In the genomic region with DNA sequence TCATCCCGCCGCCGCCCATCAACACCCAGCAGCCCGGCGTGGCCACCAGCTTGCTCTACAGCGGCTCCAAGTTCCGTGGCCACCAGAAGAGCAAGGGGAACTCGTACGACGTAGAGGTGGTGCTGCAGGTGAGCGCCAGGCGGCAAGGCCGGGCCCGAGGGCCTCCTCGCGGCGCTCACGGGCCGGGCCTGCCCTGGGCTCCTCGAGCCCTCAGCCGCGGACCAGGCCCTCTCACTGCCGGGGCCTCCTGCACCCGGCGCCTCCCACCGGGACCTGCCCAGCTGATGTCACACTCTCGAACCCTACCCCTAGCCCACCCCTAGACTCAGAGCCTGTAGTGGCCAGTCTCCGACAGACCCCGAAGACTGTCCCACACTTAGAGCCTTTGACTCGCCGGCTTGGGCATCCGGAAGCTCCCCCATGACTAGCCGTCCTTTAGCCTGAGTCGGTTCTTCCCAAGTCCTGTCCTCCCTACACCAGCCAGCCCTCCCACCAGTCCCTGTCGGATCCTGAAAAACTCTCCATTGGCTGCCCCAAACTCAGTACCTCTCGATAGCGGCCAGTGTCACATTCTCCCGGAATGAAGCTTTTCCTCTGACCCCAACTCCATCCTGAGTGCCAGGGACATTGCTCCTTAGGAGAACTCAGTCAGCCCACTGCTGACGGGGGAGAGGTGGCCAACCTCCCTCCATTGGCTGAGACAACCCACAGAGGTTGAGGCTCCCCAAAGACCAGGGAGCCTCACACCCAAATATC, we compare ENCODE assay signal across 8 mouse cellular contexts. TPM values are rescaled to one million over a fixed set of nuclear protein-coding genes. Genes with fewer than 3 reads are reported as not detected.
A peak's percentile ranks its signal among the peaks of the same experiment; 100 is the strongest.
DNase-seq lines count a peak whose midpoint lies in the region; ATAC-seq lines count a peak whose summit lies in the region.

Gene Atpaf2 (minus strand): TSS at position 741 of the 756 bp plus-strand sequence.

- peaks cover 20% of the 10 kb centered on the region for H3K4me1 ChIP-seq in embryonic facial prominence, embryonic 14.5 days (ENCODE audit: control insufficient read depth, insufficient read depth, low read length)
- H3K4me1 ChIP-seq in heart, embryonic 14.5 days (ENCODE audit: control insufficient read depth in 2 of 2, insufficient read depth in 2 of 2, low read length in 2 of 2) = peaks cover 11 to 23% of the 10 kb centered on the region in 2 experiments
- peaks cover 66% of the 10 kb centered on the region for H3K4me1 ChIP-seq in megakaryocyte, embryonic 14.5 days

- ATAC-seq in embryonic facial prominence, embryonic 14.5 days (ENCODE audit: low read depth) = peak; percentile 20
- ATAC-seq in heart, embryonic 14.5 days (ENCODE audit: insufficient number of reproducible peaks, insufficient read depth, low FRiP score, low read depth) = peak; percentile 32

- WGBS in embryonic facial prominence, embryonic 14.5 days = 0% methylated on average over 26 of the region's 39 CpGs
- under 1% methylated on average over 31 of the region's 39 CpGs for WGBS in heart, embryonic 14.5 days

- DNase-seq in lung, adult 18-20 months = peak; percentile 5 to 27
- no peak for DNase-seq in lung, postnatal 25 days (ENCODE audit: low spot score)
- DNase-seq in R1 (ENCODE audit: low read depth, low spot score) = peak; percentile 39
- DNase-seq in embryonic facial prominence, embryonic 14.5 days (ENCODE audit: low spot score) = peak; percentile 33
- DNase-seq in layer of hippocampus, postnatal 25 days (ENCODE audit: extremely low spot score in 1 of 2, low spot score in 1 of 2) = peak in 1 of 2 experiments; percentile 10
- DNase-seq in spleen, postnatal 4 days (ENCODE audit: low spot score in 2 of 2) = no peak

- peak within 1 kb of the TSS; percentile 93 for H3K4me2 ChIP-seq in embryonic facial prominence, embryonic 14.5 days (ENCODE audit: low read depth, low read length)
- H3K4me2 ChIP-seq in heart, embryonic 14.5 days (ENCODE audit: low read length) = peak within 1 kb of the TSS; percentile 80

- no peaks in the 10 kb centered on the region for H3K27me3 ChIP-seq in embryonic facial prominence, embryonic 14.5 days (replicated peaks; ENCODE audit: control insufficient read depth, insufficient read depth, low read length)
- H3K27me3 ChIP-seq in heart, embryonic 14.5 days (ENCODE audit: control insufficient read depth, insufficient read depth, low read length) = no peaks in the 10 kb centered on the region
- no peaks in the 10 kb centered on the region for H3K27me3 ChIP-seq in megakaryocyte, embryonic 14.5 days (replicated peaks)

- no peaks in the 10 kb centered on the region for H3K9me3 ChIP-seq in embryonic facial prominence, embryonic 14.5 days (ENCODE audit: control insufficient read depth, low read length)
- no peaks in the 10 kb centered on the region for H3K9me3 ChIP-seq in heart, embryonic 14.5 days (ENCODE audit: control insufficient read depth, low read length)
- no peaks in the 10 kb centered on the region for H3K9me3 ChIP-seq in megakaryocyte, embryonic 14.5 days

- H3K4me3 ChIP-seq in embryonic facial prominence, embryonic 14.5 days (ENCODE audit: low read depth, low read length) = peak within 1 kb of the TSS; percentile 90
- peak within 1 kb of the TSS; percentile 83 to 91 for H3K4me3 ChIP-seq in heart, embryonic 14.5 days (ENCODE audit: control insufficient read depth in 1 of 2, insufficient read depth in 1 of 2, low read depth in 1 of 2, low read length in 2 of 2)
- peak within 1 kb of the TSS; percentile 98 for H3K4me3 ChIP-seq in megakaryocyte, embryonic 14.5 days (replicated peaks)

- 0 out of 2 replicates have a peak, but pooled peaks cover 4% of the 10 kb centered on the region for H3K36me3 ChIP-seq in embryonic facial prominence, embryonic 14.5 days (ENCODE audit: control insufficient read depth, insufficient read depth, low read length)
- no peaks in the 10 kb centered on the region for H3K36me3 ChIP-seq in heart, embryonic 14.5 days (ENCODE audit: control insufficient read depth, insufficient read depth, low read length)
- H3K36me3 ChIP-seq in megakaryocyte, embryonic 14.5 days (replicated peaks; ENCODE audit: low read length) = peaks cover 9% of the 10 kb centered on the region

- H3K27ac ChIP-seq in embryonic facial prominence, embryonic 14.5 days (replicated peaks; ENCODE audit: low read depth, low read length) = peak within 1 kb of the TSS; percentile 86
- peak within 1 kb of the TSS; percentile 76 to 87 for H3K27ac ChIP-seq in heart, embryonic 14.5 days (replicated peaks in 1 of 2; ENCODE audit: control insufficient read depth in 1 of 2, insufficient read depth in 1 of 2, low read depth in 2 of 2, low read length in 2 of 2)

- peak within 1 kb of the TSS; percentile 94 for H3K9ac ChIP-seq in embryonic facial prominence, embryonic 14.5 days (ENCODE audit: low read depth, low read length)
- H3K9ac ChIP-seq in heart, embryonic 14.5 days (ENCODE audit: low read length) = peak within 1 kb of the TSS; percentile 93

RNA-seq across cellular contexts. Expression of gene Atpaf2, which starts in this region (rescaled TPM):
- 42.9 and 44.0 TPM in 2 replicates for polyA plus RNA-seq in embryonic facial prominence, embryonic 14.5 days (2014; fragmentation: Nextera tagmentation; extraction: Ambion mirVana)
- 50.2 and 51.4 TPM in 2 replicates for polyA plus RNA-seq in heart, embryonic 14.5 days (2014; fragmentation: Nextera tagmentation; extraction: Ambion mirVana)
- 10 to 100 TPM; 29.1 to 31.4 TPM for total RNA-seq in layer of hippocampus, postnatal 25 days (2021)
- 19.4 and 40.7 TPM in 2 replicates for polyA plus RNA-seq in megakaryocyte, embryonic 14.5 days (2012; ENCODE audit: insufficient read depth, low replicate concordance)

Comparison
In these comparisons a context has a peak if more than half of its experiments do, and no peak if none do; other contexts are left out.
1. DNase-seq: peak in lung, adult 18-20 months (2 of 2), R1 (single experiment) and embryonic facial prominence, embryonic 14.5 days (single experiment); none in lung, postnatal 25 days (single experiment) and spleen, postnatal 4 days (0 of 2).
2. Peak in every context shown above with its lines, with median percentiles within 50 percentile points of each other: H3K4me3 ChIP-seq.